Mouse (Mus musculus) adipocyte (in vitro differentiated cells): ENCODE measurements around the gene Hdac9.
A peak's percentile ranks its signal among the peaks of the same experiment; 100 is the strongest.

Experiments used
- DNase-seq: peaks from one replicate; pipeline ENCODE4 v3.0.0-alpha.2; 2016; ENCODE audit warnings: low spot score

The Hdac9 gene

GRCm38 (mm10) chr12:34342761-34343160, 574.1 kb downstream of the Hdac9 start:
- no peak for DNase-seq

- DNase-seq, result no peak
These were observed 578.0 kb downstream of the Hdac9 start for GRCm38 (mm10) chr12:34338886-34339285.

GRCm38 (mm10) chr12:34334455-34335084, 582.3 kb downstream of the Hdac9 start:
- DNase-seq, result no peak

- DNase-seq, result no peak
These were observed 584.0 kb downstream of the Hdac9 start for GRCm38 (mm10) chr12:34332884-34333283.

- no peak for DNase-seq
These were observed 589.8 kb downstream of the Hdac9 start for GRCm38 (mm10) chr12:34327111-34327510.

GRCm38 (mm10) chr12:34312113-34312719, 604.7 kb downstream of the Hdac9 start:
- no peak for DNase-seq

- no peak for DNase-seq
These were observed 611.4 kb downstream of the Hdac9 start for GRCm38 (mm10) chr12:34305453-34305852.

GRCm38 (mm10) chr12:34292346-34292745, 624.5 kb downstream of the Hdac9 start:
- DNase-seq, result no peak

GRCm38 (mm10) chr12:34287218-34287617, 629.7 kb downstream of the Hdac9 start:
- DNase-seq, result peak; percentile 56

- DNase-seq, result no peak
These were observed 632.0 kb downstream of the Hdac9 start for GRCm38 (mm10) chr12:34284888-34285287.

- DNase-seq, result no peak
These were observed 632.5 kb downstream of the Hdac9 start for GRCm38 (mm10) chr12:34284396-34284795.

GRCm38 (mm10) chr12:34278822-34279221, 638.1 kb downstream of the Hdac9 start:
- DNase-seq, result no peak

GRCm38 (mm10) chr12:34273816-34274215, 643.1 kb downstream of the Hdac9 start:
- DNase-seq, result no peak

GRCm38 (mm10) chr12:34270096-34270495, 646.8 kb downstream of the Hdac9 start:
- DNase-seq, result no peak

- DNase-seq, result no peak
These were observed 647.3 kb downstream of the Hdac9 start for GRCm38 (mm10) chr12:34269472-34270040.

GRCm38 (mm10) chr12:34259651-34260050, 657.2 kb downstream of the Hdac9 start:
- DNase-seq, result no peak

GRCm38 (mm10) chr12:34249160-34249559, 667.7 kb downstream of the Hdac9 start:
- DNase-seq, result no peak

- DNase-seq, result no peak
These were observed 668.4 kb downstream of the Hdac9 start for GRCm38 (mm10) chr12:34248193-34249121.

- DNase-seq, result no peak
These were observed 678.1 kb downstream of the Hdac9 start for GRCm38 (mm10) chr12:34238796-34239195.

- peak; percentile 9 for DNase-seq
These were observed 685.2 kb downstream of the Hdac9 start for GRCm38 (mm10) chr12:34231621-34232150.

- no peak for DNase-seq
These were observed 692.4 kb downstream of the Hdac9 start for GRCm38 (mm10) chr12:34224505-34224904.

GRCm38 (mm10) chr12:34221014-34221413, 695.9 kb downstream of the Hdac9 start:
- DNase-seq, result no peak
